Mouse (Mus musculus): ENCODE measurements at regions not wholly inside any gene's neighbourhood (a gene's known extent, or its start where the extent isn't known, plus 50 kb on each side); places are given as distances from the start of the nearest gene placed in this dataset.
"Not testable (repeated sequence)": the region's sequence is repeated elsewhere in the genome, so short reads cannot be mapped to it uniquely, and the experiment has no call there.

DNA sequence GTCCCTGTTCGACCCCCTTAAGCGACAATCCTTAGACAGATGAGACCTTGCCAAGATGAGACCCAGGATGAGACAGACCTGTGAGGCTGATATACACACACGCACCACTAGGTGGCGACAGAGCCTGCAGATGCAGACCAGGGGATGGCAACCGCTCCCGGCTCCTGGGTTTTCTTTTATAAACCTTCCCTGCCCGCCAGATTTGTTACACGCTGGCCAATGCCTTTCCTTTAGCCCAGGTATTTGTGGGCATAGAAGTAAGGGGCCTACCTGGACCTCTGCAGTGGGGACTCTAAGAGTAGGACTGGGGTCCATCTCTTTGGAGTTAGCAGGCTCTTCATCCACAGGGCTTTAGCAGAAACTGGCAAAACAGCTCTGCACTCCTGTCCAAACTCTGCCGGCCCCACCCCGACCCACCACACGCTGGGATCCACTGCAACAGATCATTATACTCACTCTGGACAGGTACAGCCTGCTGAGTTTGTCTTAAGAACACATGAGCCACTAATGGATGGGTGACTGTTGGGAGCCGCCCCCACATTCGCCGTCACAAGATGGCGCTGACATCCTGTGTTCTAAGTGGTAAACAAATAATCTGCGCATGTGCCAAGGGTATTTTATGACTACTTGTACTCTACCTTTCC, 390.6 kb downstream of the Sox9 start:
- H3K27ac ChIP-seq (replicated peaks) = peak overlapping the region; percentile 81
- 18% methylated on average over 16 of the region's 16 CpGs for WGBS
- H3K9ac ChIP-seq = peak overlapping the region; percentile 81
- H3K36me3 ChIP-seq = no peaks in the 10 kb centered on the region
- no peaks in the 10 kb centered on the region for H3K9me3 ChIP-seq
- H3K4me1 ChIP-seq = peaks cover 18% of the 10 kb centered on the region
- H3K4me3 ChIP-seq = peak overlapping the region; percentile 64
- H3K4me2 ChIP-seq = peak overlapping the region; percentile 70
- peaks cover 8% of the 10 kb centered on the region for H3K27me3 ChIP-seq (replicated peaks)
- ATAC-seq (ENCODE audit: extremely low read depth, insufficient number of reproducible peaks, low FRiP score, low TSS enrichment) = no peak

DNA sequence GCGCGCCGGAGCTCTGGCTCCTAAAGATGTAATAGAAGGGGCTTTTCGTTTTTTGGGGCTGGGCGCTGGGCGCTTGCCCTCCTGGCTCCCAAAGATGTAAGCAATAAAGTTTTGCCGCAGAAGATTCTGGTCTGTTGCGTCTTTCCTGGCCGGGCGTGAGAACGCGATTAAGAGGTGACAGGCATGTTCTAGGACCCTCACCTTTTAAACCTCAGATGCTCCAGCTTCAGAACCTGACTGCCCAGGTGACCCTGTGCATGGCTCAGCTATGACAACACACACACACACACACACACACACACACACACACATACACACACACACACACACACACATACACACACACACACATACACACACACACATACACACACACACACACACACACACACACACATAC, 391.3 kb downstream of the Sox9 start:
- not testable (repeated sequence) for ATAC-seq (ENCODE audit: extremely low read depth, insufficient number of reproducible peaks, low FRiP score, low TSS enrichment); H3K36me3 ChIP-seq; H3K27me3 ChIP-seq (replicated peaks); H3K9me3 ChIP-seq
- H3K4me2 ChIP-seq = peak overlapping the region; percentile 59
- 0 out of 2 replicates have a peak overlapping the region, but pooled peaks have one; percentile 52 for H3K9ac ChIP-seq
- peak overlapping the region; percentile 39 for H3K4me3 ChIP-seq
- H3K4me1 ChIP-seq = peaks cover 18% of the 10 kb centered on the region
- H3K27ac ChIP-seq (replicated peaks) = 0 out of 2 replicates have a peak overlapping the region, but pooled peaks have one; percentile 50
- 38% methylated on average over 12 of the region's 12 CpGs for WGBS

DNA sequence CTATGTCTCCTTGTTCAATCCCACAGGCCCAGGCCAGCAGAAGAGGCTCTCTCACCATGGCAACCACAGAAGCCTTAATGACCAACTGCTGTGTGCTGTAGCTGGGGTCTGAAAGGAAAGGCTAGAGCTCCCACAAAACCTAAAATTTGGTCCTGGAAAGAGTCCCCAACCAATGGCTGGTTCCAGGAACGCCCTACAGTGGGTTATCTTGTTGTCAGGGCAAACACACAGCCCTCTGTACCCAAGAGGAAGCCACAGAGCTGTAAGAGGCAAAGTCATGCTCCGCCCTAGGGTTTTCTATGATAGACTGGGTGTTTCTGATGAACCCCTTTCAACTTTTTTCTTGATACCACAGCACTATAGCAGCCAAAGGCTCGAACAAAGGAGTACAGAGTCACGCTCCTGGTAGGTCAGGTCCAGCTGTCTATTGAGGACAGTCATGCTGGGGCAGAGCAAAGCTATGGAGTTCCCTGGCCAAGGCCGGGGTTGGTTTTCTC, 392.0 kb downstream of the Sox9 start:
- 59% methylated on average over 5 of the region's 5 CpGs for WGBS
- H3K27ac ChIP-seq (replicated peaks) = peak overlapping the region; percentile 34
- ATAC-seq (ENCODE audit: extremely low read depth, insufficient number of reproducible peaks, low FRiP score, low TSS enrichment) = no peak

DNA sequence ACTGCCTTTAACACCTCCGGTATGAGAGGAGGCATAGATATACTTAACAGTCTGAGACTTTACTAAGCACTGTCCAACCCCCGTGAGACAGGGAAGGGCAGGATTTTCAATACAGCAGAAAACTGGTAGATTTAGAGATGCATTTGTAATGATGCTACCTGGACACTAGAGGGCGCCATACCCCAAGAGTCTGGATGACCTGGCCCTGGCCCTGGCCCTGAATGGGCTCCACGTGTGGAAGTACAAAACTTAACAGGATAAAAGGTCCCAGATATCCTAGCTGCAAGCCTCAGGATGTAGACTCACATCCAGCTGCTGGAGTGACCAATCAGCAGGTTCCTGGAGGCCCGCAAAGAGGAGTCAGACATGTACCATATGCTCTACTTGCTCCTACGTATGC, 393.3 kb downstream of the Sox9 start:
- Histone ChIP-seq H3K9me3 (no peaks in the 10 kb centered on the region), H3K4me1 (peaks cover 18% of the 10 kb centered on the region), H3K9ac (no peak overlapping the region), H3K4me3 (no peak overlapping the region), H3K36me3 (no peaks in the 10 kb centered on the region), H3K27ac (replicated peaks) (no peak overlapping the region), H3K27me3 (replicated peaks) (peaks cover 15% of the 10 kb centered on the region), H3K4me2 (no peak overlapping the region)
- ATAC-seq (ENCODE audit: extremely low read depth, insufficient number of reproducible peaks, low FRiP score, low TSS enrichment) = no peak
- WGBS = 28% methylated on average over 6 of the region's 6 CpGs

More for the DNA sequence above, 392.0 kb downstream of the Sox9 start:
- Histone ChIP-seq H3K4me1 (peaks cover 18% of the 10 kb centered on the region), H3K4me3 (no peak overlapping the region), H3K4me2 (no peak overlapping the region), H3K9me3 (no peaks in the 10 kb centered on the region), H3K36me3 (no peaks in the 10 kb centered on the region), H3K27me3 (replicated peaks) (peaks cover 9% of the 10 kb centered on the region), H3K9ac (no peak overlapping the region)

DNA sequence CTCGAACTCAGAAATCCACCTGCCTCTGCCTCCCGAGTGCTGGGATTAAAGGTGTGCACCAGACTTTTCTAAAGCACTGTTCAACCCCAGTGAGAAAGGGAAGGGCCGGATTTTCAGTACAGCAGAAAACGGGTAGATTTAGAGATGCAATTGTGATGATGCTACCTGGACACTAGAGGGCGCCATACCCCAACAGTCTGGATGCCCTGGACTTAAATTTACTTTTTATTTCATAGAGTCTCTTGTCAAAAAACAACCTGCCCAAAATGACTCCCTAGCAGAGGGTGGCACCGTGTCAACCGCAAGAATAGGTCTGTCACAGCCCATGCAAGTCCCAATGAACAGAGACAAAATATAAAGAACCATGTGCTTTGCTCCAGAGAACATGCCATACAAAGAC, 394.2 kb downstream of the Sox9 start:
- H3K9ac ChIP-seq = no peak overlapping the region
- H3K4me2 ChIP-seq = no peak overlapping the region
- 17% methylated on average over 7 of the region's 7 CpGs for WGBS
- H3K4me1 ChIP-seq = peaks cover 13% of the 10 kb centered on the region
- H3K27ac ChIP-seq (replicated peaks) = no peak overlapping the region
- ATAC-seq (ENCODE audit: extremely low read depth, insufficient number of reproducible peaks, low FRiP score, low TSS enrichment) = no peak
- no peak overlapping the region for H3K4me3 ChIP-seq
- no peaks in the 10 kb centered on the region for H3K9me3 ChIP-seq
- H3K27me3 ChIP-seq (replicated peaks) = peaks cover 20% of the 10 kb centered on the region
- H3K36me3 ChIP-seq = no peaks in the 10 kb centered on the region

DNA sequence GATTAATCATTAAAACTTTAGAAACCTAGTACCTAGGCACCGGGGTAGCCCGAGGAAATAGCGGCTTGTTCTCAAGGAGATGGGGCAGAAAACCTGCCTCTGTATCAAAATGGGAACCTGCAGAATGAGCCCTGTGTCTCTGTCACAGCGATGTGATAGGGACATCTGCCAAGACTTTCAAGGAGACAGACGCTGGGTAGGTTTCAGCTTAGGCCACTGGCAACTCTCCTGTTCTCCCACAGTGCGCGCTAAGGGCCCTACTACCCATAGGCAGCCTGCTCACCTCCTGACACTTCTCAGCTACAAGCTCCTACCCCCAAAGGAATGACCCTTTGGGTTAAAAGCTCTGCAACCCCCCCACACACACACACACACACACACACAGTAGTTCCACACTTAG, 396.4 kb downstream of the Sox9 start:
- Histone ChIP-seq H3K4me1 (peaks cover 10% of the 10 kb centered on the region), H3K9ac (no peak overlapping the region), H3K36me3 (no peaks in the 10 kb centered on the region), H3K27me3 (replicated peaks) (peaks cover 21% of the 10 kb centered on the region), H3K4me3 (no peak overlapping the region), H3K9me3 (no peaks in the 10 kb centered on the region), H3K4me2 (no peak overlapping the region), H3K27ac (replicated peaks) (no peak overlapping the region)
- 72% methylated on average over 7 of the region's 7 CpGs for WGBS
- ATAC-seq (ENCODE audit: extremely low read depth, insufficient number of reproducible peaks, low FRiP score, low TSS enrichment) = no peak

DNA sequence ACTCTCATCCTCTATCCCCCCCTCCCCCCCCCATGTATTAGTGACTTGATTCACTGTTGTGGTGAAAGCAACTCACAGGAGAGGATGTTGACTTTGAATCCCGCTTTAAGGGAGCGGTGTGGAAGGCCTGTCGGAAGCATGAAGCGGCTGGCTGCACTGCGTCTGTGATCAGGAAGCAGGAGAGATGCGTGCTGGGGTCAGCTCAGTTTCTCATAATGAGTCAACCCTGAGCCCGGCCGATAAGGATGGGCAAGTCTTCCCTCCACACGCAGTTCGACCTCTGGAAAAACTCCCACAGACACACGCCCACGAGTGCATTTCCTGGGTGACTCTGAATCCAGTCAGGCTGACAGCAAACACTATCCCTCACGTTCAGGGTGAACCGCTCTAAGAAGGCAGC, 398.0 kb downstream of the Sox9 start:
- ATAC-seq (ENCODE audit: extremely low read depth, insufficient number of reproducible peaks, low FRiP score, low TSS enrichment) = no peak
- Histone ChIP-seq H3K4me3 (no peak overlapping the region), H3K9ac (peak overlapping the region; percentile 8; the same call in 1 of the 2 replicates), H3K36me3 (no peaks in the 10 kb centered on the region), H3K27ac (replicated peaks) (no peak overlapping the region), H3K4me2 (no peak overlapping the region), H3K27me3 (replicated peaks) (peaks cover 21% of the 10 kb centered on the region), H3K9me3 (no peaks in the 10 kb centered on the region), H3K4me1 (peaks cover 10% of the 10 kb centered on the region)
- 43% methylated on average over 14 of the region's 14 CpGs for WGBS

DNA sequence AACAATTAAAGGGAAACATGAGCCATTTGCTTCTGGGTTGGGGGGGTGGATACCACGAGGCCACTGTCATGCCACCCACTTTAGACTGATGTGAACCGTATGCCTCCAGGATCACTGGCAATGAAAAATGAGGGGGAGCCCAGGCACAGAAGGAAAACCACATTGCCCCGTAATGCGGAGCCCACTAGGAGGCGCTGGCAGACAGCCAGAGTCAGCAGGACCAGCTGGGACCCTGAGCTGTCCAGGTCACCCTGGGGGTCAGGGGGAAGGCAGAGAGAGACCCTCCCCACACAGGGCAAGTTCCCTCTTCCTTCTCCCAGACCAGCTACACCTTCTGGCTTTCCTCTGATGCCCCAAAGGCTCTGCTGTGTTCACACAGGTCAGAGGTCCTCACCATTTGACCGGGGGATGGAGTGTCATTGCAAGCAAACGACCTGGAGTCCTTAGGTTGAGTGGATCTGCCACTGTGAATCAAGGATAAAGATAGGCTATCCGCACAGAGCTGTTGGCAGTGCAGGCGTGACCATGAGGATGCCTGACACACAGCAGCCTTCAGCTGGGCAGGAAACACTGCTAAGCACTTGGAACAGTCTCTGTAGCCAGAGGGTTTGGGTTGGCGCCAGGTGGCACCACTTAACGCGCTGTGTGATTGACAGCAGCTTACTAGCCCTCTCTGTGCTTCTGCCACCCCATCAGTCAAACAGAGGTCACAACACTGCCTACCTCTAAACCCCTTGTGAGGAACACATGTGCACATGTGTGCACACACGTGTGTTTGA, 400.2 kb downstream of the Sox9 start:
- H3K36me3 ChIP-seq = no peaks in the 10 kb centered on the region
- ATAC-seq (ENCODE audit: extremely low read depth, insufficient number of reproducible peaks, low FRiP score, low TSS enrichment) = no peak
- H3K4me3 ChIP-seq = no peak overlapping the region

DNA sequence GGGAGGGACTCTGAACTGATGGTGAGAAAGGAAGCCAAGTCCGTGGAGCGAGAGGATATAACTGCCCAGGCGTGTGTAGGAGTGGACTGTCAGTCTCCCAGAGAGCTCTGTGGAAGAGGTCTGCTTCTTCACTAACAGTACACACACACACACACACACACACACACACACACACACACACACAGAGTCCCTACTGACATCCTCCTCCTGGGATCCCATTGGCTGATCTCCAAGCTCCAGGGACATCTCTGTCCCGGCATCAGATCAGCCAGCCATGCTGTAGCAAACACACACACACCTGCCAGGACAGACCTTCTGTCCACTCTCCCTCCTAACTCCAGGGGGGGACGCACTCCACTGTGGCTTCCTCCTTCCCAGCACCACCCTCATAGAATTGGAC, 401.5 kb downstream of the Sox9 start:
- no peaks in the 10 kb centered on the region for H3K36me3 ChIP-seq
- H3K4me3 ChIP-seq = no peak overlapping the region
- H3K9me3 ChIP-seq = no peaks in the 10 kb centered on the region
- no peak overlapping the region for H3K4me2 ChIP-seq
- 0 out of 2 replicates have a peak, but pooled peaks cover 13% of the 10 kb centered on the region for H3K27me3 ChIP-seq (replicated peaks)
- peaks cover 11% of the 10 kb centered on the region for H3K4me1 ChIP-seq
- H3K9ac ChIP-seq = no peak overlapping the region
- H3K27ac ChIP-seq (replicated peaks) = peak overlapping the region; percentile 1; the same call in 1 of the 2 replicates
- no peak for ATAC-seq (ENCODE audit: extremely low read depth, insufficient number of reproducible peaks, low FRiP score, low TSS enrichment)
- 73% methylated on average over 5 of the region's 5 CpGs for WGBS

More for the DNA sequence above, 400.2 kb downstream of the Sox9 start:
- Histone ChIP-seq H3K4me1 (peaks cover 11% of the 10 kb centered on the region), H3K27ac (replicated peaks) (no peak overlapping the region), H3K9me3 (no peaks in the 10 kb centered on the region), H3K9ac (no peak overlapping the region), H3K27me3 (replicated peaks) (peaks cover 16% of the 10 kb centered on the region), H3K4me2 (no peak overlapping the region)
- WGBS = 65% methylated on average over 13 of the region's 13 CpGs

DNA sequence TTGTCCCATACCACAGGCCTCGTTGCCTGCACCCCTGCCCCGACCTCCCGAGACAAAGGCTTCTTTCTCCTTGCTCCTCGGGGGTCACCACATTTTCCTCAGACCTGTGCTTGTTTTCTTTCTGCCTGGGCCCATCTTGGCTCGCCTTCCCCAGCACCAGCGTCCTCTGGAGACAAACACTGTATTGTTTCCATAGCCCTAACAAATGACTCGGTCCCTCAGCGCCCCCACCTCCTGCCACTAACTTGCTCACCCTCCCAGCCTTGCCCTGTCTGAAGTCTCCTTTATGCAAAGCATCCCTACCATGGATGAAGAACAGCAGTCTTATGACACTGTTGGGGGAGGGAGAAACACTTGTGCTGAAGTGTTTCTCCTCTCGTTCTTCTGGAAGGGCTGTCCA, 402.1 kb downstream of the Sox9 start:
- no peak for ATAC-seq (ENCODE audit: extremely low read depth, insufficient number of reproducible peaks, low FRiP score, low TSS enrichment)
- H3K9ac ChIP-seq = no peak overlapping the region
- peak overlapping the region; percentile 16; the same call in 1 of the 2 replicates for H3K27ac ChIP-seq (replicated peaks)
- 0 out of 2 replicates have a peak, but pooled peaks cover 11% of the 10 kb centered on the region for H3K27me3 ChIP-seq (replicated peaks)
- no peak overlapping the region for H3K4me2 ChIP-seq
- 26% methylated on average over 9 of the region's 9 CpGs for WGBS
- no peaks in the 10 kb centered on the region for H3K9me3 ChIP-seq
- H3K4me1 ChIP-seq = peaks cover 11% of the 10 kb centered on the region
- no peak overlapping the region for H3K4me3 ChIP-seq
- no peaks in the 10 kb centered on the region for H3K36me3 ChIP-seq

DNA sequence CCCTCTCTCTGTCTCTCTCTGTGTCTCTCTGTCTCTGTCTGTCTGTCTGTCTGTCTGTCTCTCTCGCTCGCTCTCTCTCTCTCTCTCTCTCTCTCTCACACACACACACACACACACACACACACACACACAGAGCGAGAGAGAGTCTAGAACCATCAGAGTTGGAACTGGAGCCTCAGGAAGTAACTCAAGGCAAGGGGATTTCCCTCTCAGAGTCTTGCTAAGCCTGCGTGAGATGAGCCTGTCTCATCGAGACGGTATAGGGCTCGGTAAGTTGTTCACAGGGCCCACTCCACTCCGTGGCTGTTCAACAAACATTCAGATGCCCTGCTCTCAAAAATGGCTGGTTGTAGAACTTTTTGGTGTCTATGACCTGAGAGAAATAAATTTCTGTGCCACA, 405.4 kb downstream of the Sox9 start:
- H3K27ac ChIP-seq (replicated peaks) = no peak overlapping the region
- no peak overlapping the region for H3K4me2 ChIP-seq
- no peaks in the 10 kb centered on the region; the same call in 1 of the 2 replicates for H3K27me3 ChIP-seq (replicated peaks)
- no peaks in the 10 kb centered on the region for H3K9me3 ChIP-seq
- H3K36me3 ChIP-seq = no peaks in the 10 kb centered on the region
- H3K9ac ChIP-seq = no peak overlapping the region
- no peak for ATAC-seq (ENCODE audit: extremely low read depth, insufficient number of reproducible peaks, low FRiP score, low TSS enrichment)
- H3K4me3 ChIP-seq = no peak overlapping the region
- peaks cover 8% of the 10 kb centered on the region for H3K4me1 ChIP-seq
- 66% methylated on average over 8 of the region's 8 CpGs for WGBS
